Mouse (Mus musculus) CH12.LX (cell line): ENCODE data around the gene Adora3. TPM values are rescaled to one million over a fixed set of nuclear protein-coding genes. Genes with fewer than 3 reads are reported as not detected.
"Not testable (repeated sequence)": the region's sequence is repeated elsewhere in the genome, so short reads cannot be mapped to it uniquely, and the experiment has no call there.

ENCODE experiments used
- DNase-seq: peaks from one replicate; pipeline ENCODE4 v3.0.0-alpha.2; 2013; ENCODE audit errors: extremely low read depth
- H3K27ac ChIP-seq: 2 replicates; pipeline ENCODE4 v1.5.1; 2012; ENCODE audit warnings: low read depth, mild to moderate bottlenecking, control low read depth, moderate library complexity; ENCODE audit not compliant: insufficient read depth
- H3K27me3 ChIP-seq: replicated peaks from 2 replicates; pipeline ENCODE3; 2012; ENCODE audit warnings: inconsistent platforms
- H3K36me3 ChIP-seq, 2 experiments: replicated peaks in 1 of 2; 2 replicates each; pipeline versions ENCODE3 to v1.6.1; 2012; ENCODE audit warnings: inconsistent platforms in 1 of 2, low read length in 1 of 2, mild to moderate bottlenecking in 1 of 2, mixed read lengths in 1 of 2, moderate library complexity in 1 of 2; ENCODE audit not compliant: control insufficient read depth in 1 of 2, insufficient read depth in 1 of 2
- H3K4me1 ChIP-seq, 2 experiments: 2 replicates each; pipeline ENCODE4 v1.6.1; 2012; ENCODE audit warnings: inconsistent platforms in 1 of 2, moderate library complexity in 1 of 2; ENCODE audit not compliant: insufficient read depth in 2 of 2, control insufficient read depth in 1 of 2
- H3K4me2 ChIP-seq: 2 replicates; pipeline ENCODE4 v1.6.1; 2012; ENCODE audit warnings: low read depth, mild to moderate bottlenecking, control low read depth; ENCODE audit not compliant: poor library complexity, insufficient read depth, severe bottlenecking
- H3K4me3 ChIP-seq, 3 experiments: fragments of 150-350 bp in 1 of 3; sonication (generic) in 1 of 3; replicated peaks in 1 of 3; 2 replicates each; pipeline versions ENCODE3 to v1.5.1; 2011 to 2012; ENCODE audit warnings: low read depth in 2 of 3, low read length in 2 of 3, mild to moderate bottlenecking in 2 of 3, moderate library complexity in 2 of 3, control low read depth in 1 of 3, improper control_type of control experiment in 1 of 3, inconsistent platforms in 1 of 3, mixed read lengths in 1 of 3; ENCODE audit not compliant: poor library complexity in 1 of 3
- H3K79me2 ChIP-seq: replicated peaks from 2 replicates; pipeline ENCODE4 v1.6.1; 2012; ENCODE audit warnings: mild to moderate bottlenecking, moderate library complexity; ENCODE audit not compliant: control insufficient read depth, poor library complexity, insufficient read depth, severe bottlenecking; ENCODE audit errors: extremely low read depth
- H3K9ac ChIP-seq: 2 replicates; pipeline ENCODE4 v1.6.1; 2012; ENCODE audit warnings: low read depth, mild to moderate bottlenecking, control low read depth, moderate library complexity; ENCODE audit not compliant: insufficient read depth
- H3K9me3 ChIP-seq: replicated peaks from 2 replicates; pipeline ENCODE3; 2012; ENCODE audit warnings: low read length, inconsistent platforms, mixed read lengths
- KAT2A ChIP-seq: IDR thresholded peaks from 2 replicates; pipeline ENCODE4 v1.6.1; 2012; ENCODE audit warnings: low read length, improper control_type of control experiment, inconsistent platforms; ENCODE audit not compliant: insufficient replicate concordance
- NRF1 ChIP-seq: IDR thresholded peaks from 2 replicates; pipeline ENCODE4 v1.6.1; 2014; ENCODE audit warnings: low read depth, mild to moderate bottlenecking, inconsistent platforms, low read length, improper control_type of control experiment, moderate library complexity
- RAD21 ChIP-seq: IDR thresholded peaks from 2 replicates; pipeline ENCODE4 v1.6.1; 2011; ENCODE audit warnings: low read depth, mild to moderate bottlenecking, low read length, improper control_type of control experiment, moderate library complexity
- TBP ChIP-seq: conservative IDR thresholded peaks from 2 replicates; pipeline ENCODE4 v1.6.1; 2011; ENCODE audit warnings: low read depth, low read length, improper control_type of control experiment
- ZNF384 ChIP-seq: IDR thresholded peaks from 2 replicates; pipeline ENCODE4 v1.6.1; 2012; ENCODE audit warnings: low read depth, low read length, improper control_type of control experiment, inconsistent platforms
- dilution Hi-C: fragments of 300-500 bp; cut with MboI; formaldehyde crosslinking; loops from 2 replicates; pipeline ENCODE4 v1.14.3; 2020; ENCODE audit warnings: low sequenced_read_pairs; ENCODE audit not compliant: extremely low pct_unique_long_range_greater_than_20kb, extremely low pct_ligation_motif_present
- in situ Hi-C: fragments of 300-500 bp; cut with MboI; formaldehyde crosslinking; loops from 3 replicates; pipeline ENCODE4 v1.14.3; 2019; ENCODE audit warnings: low sequenced_read_pairs, low pct_ligation_motif_present, low pct_unique_long_range_greater_than_20kb, mixed read lengths
- polyA plus RNA-seq: library from polyadenylated mRNA; unstranded; fragments of >175 nt; gene quantifications from 2 replicates; pipeline ENCODE4 v1.2.1, GENCODE M21; 2012; ENCODE audit warnings: low read depth; ENCODE audit not compliant: insufficient read length
- total RNA-seq, 2 experiments: library from RNA; depleted of rRNA; stranded (reverse); fragments of 300-350 nt in 1 of 2; fragments of >200 nt in 1 of 2; gene quantifications; 2 replicates each; pipeline ENCODE4 v1.2.3; 2012 to 2014

The Adora3 gene
- total and polyA plus RNA-seq, 3 experiments = 0.54 to 1.4 (median 1.1) TPM

- no peak for DNase-seq
- Histone ChIP-seq H3K4me2 (no peak overlapping the region), H3K4me1 (peaks cover 9 to 50% of the 10 kb centered on the region in 2 experiments), H3K27ac (no peak overlapping the region), H3K79me2 (no peaks in the 10 kb centered on the region), H3K9me3 (no peaks in the 10 kb centered on the region), H3K4me3 (no peak overlapping the region), H3K9ac (no peak overlapping the region), H3K36me3 (no peaks in the 10 kb centered on the region), H3K27me3 (no peaks in the 10 kb centered on the region)
- TF ChIP-seq NRF1 (no peak), ZNF384 (no peak), TBP (no peak), RAD21 (no peak)
- in situ Hi-C loops (no loop called here), dilution Hi-C loops (loop anchor here (25.0 kb wide), 1 partner anchor 231 kb away; the partner anchor contains the start of gene Ddx20)
These were observed 47.1 kb downstream of the Adora3 start for GRCm38 (mm10) chr3:105917656-105918354.

GRCm38 (mm10) chr3:105918355-105918745, 47.7 kb downstream of the Adora3 start:
- no peak overlapping the region for H3K27ac ChIP-seq
- dilution Hi-C loops = loop anchor here (25.0 kb wide), 1 partner anchor 231 kb away; the partner anchor contains the start of gene Ddx20

GRCm38 (mm10) chr3:105920743-105921142, 50.1 kb downstream of the Adora3 start:
- H3K27me3 ChIP-seq, H3K4me3 ChIP-seq, H3K27ac ChIP-seq, H3K9ac ChIP-seq, in situ Hi-C loops, H3K4me2 ChIP-seq, DNase-seq, H3K9me3 ChIP-seq, H3K79me2 ChIP-seq: not testable (repeated sequence)
- dilution Hi-C loops = loop anchor here (25.0 kb wide), 1 partner anchor 233 kb away; the partner anchor contains the start of gene Ddx20
- Histone ChIP-seq H3K36me3 (peaks cover 0 to 13% of the 10 kb centered on the region in 2 experiments), H3K4me1 (peaks cover 6 to 28% of the 10 kb centered on the region in 2 experiments)

More at GRCm38 (mm10) chr3:105918355-105918745, 47.7 kb downstream of the Adora3 start:
- no peak for DNase-seq
- H3K36me3 ChIP-seq = no peaks in the 10 kb centered on the region
- H3K4me1 ChIP-seq = peaks cover 9 to 52% of the 10 kb centered on the region in 2 experiments
- no peak overlapping the region for H3K4me3 ChIP-seq
- H3K4me2 ChIP-seq = no peak overlapping the region
- H3K27me3 ChIP-seq = no peaks in the 10 kb centered on the region
- no peaks in the 10 kb centered on the region for H3K9me3 ChIP-seq
- H3K9ac ChIP-seq = no peak overlapping the region
- in situ Hi-C loops = no loop called here
- H3K79me2 ChIP-seq = no peaks in the 10 kb centered on the region
- no peak for TF ChIP-seq KAT2A
